Mouse (Mus musculus): ENCODE results near the gene Dapk1.

Dapk1 gene

DNA sequence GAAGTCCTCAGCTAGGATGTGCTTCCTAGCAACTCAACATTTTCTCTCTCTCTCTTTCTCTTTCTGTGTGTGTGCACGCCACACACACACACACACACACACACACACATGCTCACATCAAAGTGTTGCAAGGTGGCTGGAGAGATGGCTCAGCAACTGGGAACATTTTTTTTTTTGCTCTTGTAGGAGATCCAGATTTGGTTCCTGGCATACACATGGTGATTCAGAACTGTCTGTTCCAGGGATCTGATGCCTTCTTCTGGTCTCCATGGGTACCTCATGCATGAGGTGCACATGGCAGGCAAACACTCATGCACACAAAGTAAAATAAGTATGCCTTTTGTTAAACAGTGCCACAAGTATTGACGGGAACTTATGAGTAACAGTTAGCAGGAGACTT, 89.2 kb downstream of the Dapk1 start:
- DNase-seq (ENCODE audit: low read depth, low spot score), result no peak

DNA sequence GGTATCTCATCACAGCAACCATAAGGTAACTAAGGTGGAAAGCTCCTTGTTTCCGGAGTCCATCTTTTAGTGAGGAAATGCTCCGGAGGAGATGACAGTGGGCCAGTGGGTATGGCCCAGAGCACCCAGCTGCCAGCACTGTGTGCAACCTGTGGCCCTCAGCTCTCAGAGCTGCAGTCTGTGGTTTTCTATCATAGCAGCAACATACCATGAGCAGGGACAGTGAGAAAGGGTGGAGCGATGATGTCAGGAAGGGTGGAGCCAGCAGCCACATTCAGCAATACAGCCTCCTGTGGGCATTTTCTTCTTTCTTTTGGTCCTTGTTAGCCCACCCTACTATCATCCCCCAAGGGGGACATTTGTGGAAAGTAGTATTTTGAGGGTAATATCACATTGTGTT, 90.2 kb downstream of the Dapk1 start:
- DNase-seq (ENCODE audit: low read depth, low spot score), result no peak

DNA sequence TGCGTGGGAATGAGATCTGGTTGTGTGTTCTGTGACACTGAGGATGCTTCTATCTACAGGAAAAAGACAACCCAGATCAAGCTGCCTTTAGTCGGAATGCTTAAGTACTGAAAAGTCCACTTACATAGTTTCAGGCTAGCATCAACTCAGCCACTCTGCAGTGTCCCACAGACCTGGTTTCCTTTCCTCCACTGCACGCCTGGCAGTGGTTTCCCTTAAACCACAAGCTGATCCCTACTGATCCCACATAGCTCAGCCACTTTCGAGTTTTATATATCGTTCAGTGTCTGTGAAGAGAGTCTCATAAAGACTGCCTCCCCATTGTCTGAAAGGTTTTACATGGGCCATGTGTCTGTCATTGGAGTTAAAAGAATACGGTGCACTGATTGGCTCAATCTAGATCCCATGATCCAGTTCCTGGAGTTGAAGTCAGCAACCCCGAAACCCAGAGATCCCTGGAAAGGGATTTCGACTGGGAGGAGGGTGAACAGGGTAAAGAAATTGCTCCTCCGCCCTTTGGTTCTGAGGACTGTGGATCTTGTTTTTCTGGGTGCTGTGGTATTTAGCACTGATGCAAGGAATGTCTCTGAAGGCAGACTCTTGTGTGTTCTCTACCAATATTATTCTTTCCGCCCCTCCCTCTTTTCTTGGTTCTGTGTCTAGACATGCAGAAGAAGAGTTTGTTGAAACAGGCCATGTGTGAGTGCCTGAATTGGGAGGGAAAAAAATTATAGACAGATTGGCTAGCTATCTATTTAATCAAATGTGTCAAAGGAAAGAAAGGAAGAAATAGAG, 93.6 kb downstream of the Dapk1 start:
- DNase-seq (ENCODE audit: low read depth, low spot score), result no peak

DNA sequence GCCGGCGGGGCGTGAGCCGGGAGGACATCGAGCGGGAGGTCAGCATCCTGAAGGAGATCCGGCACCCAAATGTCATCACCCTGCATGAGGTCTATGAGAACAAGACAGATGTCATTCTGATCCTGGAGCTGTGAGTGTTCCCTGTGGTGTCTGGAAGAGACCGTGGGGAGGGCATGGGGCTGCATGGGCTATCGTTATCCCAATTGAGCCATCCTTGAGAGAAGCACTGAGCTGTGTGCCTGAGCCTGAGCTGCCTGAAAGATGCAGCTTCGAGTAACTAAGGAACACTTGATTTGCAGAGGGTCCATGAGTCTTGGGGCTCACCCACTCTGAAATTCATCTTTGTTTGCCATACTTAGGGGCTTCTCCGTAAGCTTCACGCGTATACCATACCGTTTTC, 94.6 kb downstream of the Dapk1 start:
- no peak for DNase-seq (ENCODE audit: low read depth, low spot score)

DNA sequence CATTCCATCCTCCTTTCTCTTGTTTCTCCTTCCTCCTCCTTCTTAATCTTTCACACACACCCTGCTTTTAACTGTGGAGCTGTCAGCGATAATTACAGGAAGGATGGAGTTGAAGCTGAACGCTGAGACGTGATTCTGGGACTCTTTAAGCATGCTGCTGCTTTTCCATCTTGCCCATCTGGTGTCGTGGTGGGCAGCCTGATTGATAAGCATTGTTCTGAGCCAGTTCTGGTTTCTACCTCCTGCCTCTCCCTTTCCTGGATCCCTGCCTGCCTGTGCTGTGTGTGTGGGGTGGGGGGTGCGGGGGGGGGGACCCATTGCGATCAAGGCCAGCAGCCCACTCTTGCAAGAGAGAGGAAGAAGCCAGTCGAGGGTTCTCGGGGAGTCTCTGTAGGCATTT, 95.0 kb downstream of the Dapk1 start:
- DNase-seq (ENCODE audit: low read depth, low spot score), result no peak

DNA sequence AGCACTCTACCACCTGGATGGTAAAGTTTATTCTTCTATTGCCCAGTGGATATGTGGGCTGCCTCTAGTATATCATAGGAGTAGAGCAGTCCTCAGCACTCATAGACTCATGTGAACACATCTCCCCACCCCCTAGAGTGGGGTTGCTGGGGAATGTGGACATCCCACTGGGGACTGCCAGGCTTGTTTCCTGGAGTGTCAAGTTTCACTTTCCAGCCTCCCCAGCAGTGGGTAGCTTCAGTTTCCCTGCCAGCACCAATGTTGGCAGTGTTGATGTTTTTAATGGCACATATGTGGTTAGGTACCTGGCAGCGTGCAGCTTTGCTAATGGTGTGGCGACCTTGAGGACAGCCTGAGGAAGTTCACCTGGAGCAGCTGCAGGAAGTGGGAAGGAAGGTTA, 96.3 kb downstream of the Dapk1 start:
- no peak for DNase-seq (ENCODE audit: low read depth, low spot score)

DNA sequence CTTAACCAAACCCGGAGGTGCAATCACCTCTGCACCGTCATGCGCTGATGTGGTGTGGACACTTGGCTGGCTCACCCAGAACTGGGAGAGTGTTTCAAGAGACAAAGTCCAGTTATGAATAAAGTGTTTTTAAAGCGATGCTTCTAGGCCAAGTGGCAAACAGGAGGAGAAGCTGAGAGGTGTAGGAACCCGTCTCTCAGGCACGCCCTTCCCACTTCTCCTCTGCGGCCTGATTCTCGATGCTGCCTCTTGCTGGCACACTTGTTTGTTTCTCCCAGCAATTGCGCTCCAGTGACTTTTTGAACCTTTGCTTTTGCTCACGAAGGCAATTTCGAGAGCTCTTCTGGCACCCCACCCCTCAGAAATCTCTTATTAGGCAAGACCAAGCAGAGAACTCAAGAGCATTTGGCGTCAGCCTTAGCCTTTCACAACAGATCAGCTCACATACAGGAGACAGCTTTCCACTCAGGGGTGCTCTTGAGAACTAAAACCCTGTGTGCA, 100.0 kb downstream of the Dapk1 start:
- peak; percentile 69 for DNase-seq (ENCODE audit: low read depth, low spot score)

DNA sequence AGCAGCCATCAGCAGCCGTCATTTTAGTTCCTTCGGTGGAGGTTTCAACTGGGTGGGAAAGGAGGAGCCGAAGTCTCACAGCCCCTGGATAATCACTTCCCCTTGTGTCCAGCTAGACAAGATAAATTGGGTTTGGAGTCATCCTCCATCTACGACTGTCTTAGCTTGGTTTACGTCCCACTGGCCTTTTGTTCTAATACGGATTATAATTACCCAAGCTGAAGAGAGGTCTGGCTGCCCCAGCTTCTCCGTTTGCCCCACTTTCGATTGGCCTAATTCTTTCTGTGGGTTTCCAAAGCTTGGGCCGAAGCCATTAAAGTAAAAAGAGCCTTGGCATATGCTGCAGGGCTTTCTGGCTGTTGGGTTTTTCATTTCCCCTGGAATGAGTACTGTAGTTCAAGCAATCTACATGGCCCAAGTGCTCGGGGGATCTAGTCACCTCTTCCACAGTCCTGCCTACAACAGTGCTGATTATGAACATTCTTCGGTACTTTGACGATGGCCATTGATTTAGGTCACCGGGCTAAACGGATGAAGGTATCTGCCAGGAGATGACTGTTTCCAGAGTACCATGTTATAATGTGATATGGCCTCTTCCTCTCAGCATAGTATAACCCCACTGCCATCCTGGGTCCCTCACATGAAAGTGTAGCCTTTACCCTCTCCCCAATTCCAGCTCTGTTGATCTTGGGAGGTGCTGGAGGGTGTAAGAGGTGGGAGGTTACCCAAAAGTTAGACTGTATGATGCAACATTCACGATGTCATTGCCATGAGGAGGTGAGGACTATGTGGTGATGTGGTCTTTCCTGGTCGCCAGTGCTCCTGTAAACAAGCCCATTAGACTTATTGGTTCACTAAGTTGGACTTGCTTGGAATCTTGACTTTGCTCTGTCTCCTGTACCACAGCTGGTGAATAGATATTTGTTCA, 106.1 kb downstream of the Dapk1 start:
- DNase-seq (ENCODE audit: low read depth, low spot score), result no peak

DNA sequence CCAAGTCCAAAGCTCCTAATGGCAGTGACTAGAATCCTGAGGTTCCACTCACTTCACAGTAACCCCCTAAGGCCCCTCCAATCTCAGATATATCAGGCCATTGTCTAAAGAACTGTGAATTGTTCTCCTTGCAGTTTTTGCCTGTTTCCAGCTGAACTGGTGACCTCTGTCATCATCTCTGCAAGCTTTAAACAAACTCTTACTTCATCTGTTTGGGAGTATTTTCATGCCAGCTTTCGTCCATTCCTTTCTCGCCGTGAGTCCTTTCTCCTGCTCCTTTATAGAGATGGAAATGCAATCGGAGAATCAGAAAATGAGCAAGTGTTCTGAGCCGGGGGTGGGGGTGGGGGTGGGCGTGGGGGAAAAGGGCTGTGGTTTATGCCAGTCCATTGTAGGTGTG, 107.4 kb downstream of the Dapk1 start:
- DNase-seq (ENCODE audit: low read depth, low spot score), result no peak

DNA sequence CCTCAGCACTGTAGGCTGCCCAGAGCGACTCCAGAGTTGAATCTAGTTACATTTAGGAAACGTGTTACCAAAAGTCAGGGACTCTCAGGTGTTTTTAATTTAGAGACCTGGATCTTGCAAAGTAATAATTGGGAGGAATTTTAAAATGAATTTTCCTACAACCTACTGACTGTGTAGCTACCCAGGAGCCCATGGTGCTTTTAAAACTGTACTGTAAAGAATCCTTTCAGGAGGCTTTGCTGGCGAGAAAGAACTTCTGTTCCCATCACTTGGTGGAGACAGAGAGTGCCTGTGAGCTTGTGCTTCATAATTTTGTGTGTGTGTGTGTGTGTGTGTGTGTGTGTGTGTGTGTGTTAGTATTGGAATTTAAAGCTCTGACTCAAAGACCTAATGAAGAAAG, 109.2 kb downstream of the Dapk1 start:
- DNase-seq (ENCODE audit: low read depth, low spot score), result no peak

DNA sequence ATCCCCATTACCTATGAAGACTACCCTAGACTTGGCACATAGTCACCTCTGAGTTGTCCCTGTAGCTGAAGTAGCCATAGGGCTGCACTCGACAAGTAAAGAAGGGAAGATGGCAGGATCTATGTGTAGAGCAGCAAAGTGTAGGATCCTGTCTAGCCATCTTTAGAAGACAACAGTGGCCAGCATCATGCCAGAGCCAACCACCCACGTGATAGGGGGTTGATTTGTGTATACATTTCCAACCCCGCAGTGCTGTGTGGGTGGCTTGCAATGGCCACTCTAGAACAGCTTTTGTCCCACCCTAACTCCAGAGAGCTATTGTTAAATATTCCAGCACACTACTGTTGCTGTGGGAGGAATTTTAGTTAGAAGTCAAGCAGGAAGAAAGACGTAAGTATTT, 111.8 kb downstream of the Dapk1 start:
- DNase-seq (ENCODE audit: low read depth, low spot score), result no peak

DNA sequence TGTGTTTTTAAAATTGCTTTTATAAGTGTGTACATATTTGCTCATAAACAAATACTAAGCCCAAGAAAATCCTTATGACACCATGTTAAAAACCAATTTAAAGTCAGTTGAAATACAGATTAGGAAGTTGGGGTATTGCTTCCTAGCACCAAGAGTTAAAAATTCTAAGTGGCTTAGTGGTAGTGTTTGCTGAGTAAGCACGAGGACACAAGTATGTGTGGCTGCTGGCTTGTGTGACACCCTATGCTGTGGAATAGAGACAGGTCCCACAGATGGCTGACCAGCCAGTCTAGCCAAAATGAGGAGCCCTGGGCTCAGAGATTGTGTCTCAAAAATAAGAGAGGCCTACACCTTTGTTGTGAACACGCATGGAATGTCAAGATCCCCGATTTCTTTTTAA, 114.4 kb downstream of the Dapk1 start:
- no peak for DNase-seq (ENCODE audit: low read depth, low spot score)

DNA sequence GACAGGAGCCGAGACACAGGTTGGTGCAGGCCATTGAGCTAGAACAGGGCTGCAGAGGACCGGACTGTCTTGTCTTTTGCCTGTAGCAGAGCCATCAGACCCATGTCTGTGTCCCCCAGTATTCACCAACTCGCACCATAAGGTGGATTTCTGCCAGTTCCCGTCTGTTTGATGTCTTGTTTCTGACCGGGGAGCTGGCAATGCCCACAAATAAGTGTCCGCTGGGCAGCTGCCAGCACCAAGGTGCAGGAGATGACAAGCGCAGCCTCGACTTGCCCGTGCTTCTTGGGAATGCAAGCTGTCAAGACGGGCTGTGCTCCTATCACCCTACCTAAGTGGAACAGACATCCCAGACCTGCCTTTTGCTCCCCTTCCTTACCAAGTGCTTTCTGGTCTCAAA, 115.7 kb downstream of the Dapk1 start:
- no peak for DNase-seq (ENCODE audit: low read depth, low spot score)

DNA sequence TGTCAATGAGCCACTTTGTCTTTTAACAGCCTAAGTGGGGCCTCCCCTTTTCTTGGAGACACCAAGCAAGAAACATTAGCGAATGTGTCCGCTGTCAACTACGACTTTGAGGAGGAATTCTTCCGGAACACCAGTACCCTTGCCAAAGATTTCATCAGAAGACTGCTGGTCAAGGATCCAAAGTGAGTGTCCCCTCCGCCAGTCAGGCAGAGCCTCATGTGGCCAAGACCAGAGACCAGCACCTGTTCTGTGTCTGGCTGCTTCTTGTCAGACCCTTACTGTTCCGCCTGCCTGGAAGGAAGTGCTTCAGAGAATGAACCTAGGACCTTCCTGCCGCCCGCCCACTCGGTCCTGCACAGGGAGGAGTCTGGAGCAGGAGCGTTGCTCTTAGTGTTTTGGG, 117.8 kb downstream of the Dapk1 start:
- no peak for DNase-seq (ENCODE audit: low read depth, low spot score)

DNA sequence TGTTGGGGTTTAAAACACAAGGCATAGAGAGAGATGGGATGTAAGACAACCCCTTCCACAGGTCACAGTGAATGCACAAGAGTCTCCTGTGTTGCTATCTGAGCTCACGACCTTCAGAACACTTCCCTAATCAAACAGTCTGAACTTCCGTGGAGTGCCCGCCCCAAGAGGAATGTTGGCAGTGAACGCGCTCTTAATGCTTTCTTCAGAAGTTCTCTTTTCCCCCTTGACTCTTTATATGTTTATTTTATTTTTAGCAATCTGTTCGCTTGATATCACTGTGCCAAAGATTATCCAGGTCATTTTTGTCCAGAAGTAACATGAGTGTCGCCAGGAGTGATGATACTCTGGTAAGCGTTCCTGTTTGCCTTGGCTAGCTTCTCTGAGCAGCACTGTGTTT, 121.0 kb downstream of the Dapk1 start:
- DNase-seq (ENCODE audit: low read depth, low spot score), result no peak

DNA sequence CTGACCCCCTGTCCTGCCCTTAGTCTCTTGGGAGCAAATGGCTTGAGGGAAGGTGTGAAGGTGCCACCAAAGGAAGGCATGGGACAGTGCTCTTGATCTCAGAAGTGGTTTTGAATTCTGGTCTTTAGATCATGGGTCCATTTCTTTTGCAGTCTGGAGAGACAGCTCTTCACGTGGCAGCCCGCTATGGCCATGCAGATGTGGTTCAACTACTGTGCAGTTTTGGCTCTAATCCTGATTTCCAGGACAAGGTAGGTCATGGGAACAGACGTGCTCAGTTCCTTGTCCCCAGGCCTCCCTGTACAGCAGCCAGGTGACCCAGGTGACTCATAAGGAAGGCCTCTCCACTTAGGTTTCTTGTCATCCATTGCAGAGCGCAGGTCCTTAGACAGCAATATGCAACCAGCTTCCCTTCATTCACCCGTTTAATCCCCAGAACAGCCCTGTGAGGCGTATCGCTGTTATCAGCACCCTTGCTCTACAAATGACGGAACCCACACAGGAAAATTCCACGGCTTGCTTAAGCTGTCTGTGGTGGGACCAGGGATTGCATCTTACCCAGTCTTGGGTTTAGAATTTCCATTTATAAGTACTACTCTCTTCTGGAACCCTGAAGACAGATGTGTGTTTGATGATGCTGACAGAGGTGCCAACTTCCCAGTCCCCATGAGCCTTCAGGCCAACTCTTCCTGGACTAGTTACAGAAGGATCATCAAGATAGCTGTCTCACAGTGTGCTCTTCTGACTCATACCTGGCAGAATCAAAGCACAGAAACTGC, 126.7 kb downstream of the Dapk1 start:
- DNase-seq (ENCODE audit: low read depth, low spot score), result no peak

DNA sequence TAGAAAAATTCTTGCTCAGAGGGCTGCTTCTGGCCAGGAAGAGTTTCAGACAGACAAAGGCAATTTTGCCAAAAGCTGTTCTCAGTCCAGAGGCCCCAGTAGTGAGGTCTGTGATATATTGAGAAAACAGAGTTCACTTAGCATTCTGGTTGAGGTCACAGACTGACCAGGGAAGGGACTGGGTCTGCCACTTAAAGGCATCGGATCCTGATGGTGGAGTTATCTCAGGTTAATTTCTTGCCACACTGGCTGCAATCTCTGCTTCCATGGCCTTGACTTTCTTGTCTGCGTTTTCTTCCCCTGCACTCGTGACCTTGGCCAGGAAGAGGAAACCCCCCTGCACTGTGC, 127.3 kb downstream of the Dapk1 start:
- DNase-seq (ENCODE audit: low read depth, low spot score), result peak; percentile 46

DNA sequence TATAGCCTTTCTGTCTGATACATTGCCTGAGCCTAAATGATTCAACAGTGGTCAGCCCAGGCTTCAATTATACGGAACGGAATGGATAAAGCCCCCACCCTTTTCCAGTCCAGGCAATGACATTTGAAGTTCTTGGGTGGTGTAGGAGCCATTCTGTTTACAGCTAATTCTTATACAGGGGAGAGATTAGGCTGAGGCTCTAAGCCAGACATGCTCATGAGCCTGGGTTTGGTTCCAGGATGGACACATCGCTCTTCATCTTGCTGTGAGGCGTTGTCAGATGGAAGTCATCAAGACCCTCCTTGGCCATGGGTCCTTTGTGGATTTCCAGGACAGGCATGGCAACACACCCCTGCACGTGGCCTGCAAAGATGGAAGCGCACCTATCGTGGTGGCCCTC, 128.8 kb downstream of the Dapk1 start:
- no peak for DNase-seq (ENCODE audit: low read depth, low spot score)

DNA sequence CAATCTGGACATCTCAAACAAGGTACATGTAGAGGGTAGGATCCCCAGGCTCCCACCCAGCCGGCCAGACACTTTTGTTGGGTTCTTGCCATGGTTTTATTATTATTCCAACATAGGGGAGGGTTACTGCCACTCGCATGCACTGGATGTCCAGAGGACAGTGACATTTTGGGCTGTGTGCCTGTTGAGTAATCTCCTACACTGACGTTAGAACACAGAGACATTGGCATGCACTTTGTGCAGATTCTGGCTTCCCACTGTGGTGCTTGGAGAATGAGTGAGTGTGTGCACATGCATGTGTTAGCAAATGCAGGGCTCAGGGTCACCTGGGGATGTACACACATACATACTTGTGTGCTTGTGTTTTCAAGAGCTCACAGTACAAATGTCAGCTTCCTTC, 129.3 kb downstream of the Dapk1 start:
- DNase-seq (ENCODE audit: low read depth, low spot score), result no peak

DNA sequence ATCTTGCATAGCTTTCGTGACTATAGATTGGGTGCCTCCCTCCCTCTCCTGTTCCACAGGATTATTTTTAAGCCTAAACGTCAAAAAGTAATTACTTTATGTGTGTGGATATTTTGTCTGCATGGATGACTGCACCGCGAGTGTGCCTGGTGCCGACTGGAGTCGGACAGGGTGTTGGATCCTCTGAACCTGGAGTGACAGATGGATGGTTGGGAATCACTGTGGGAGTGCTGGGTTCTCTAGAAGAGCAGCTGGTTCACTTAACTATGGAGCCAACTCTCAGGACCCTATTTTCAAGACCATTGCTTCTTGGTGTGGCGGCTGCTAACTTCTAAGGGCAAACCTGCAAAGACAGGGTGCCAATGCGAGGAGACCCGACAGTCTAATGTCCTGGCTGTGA, 133.6 kb downstream of the Dapk1 start:
- no peak for DNase-seq (ENCODE audit: low read depth, low spot score)

DNA sequence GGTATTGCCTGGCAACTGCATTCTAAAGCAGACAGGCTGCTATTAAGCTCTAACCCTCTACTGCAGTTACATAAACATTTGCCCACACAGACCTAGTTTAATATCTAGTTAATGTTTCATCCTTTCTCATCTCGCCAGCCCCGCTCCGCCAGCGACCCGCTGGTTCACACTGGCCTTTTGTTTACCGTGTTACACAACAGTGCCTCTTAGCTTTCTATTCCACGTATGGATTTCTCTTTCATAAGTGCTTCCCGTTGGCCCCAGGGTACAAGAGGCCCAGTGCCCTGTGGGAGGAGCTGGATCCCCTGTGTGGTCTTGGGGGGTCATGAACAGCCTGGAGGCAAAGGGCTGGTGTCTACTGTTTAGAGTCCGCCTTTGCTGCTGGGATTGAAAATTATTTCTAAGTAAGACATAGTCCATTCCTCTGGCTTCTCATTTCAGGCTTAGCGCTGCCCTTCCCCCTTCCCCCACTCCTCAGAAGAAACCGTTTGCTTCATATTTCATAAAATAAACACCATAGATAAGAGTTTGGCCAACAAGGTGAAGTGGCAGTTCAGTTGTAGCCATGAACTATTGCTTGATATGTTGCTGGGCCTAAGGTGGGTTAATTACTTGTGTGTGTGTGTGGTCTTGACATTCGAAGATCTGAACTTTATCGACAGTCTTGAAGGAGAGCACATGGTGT, 134.8 kb downstream of the Dapk1 start:
- no peak for DNase-seq (ENCODE audit: low read depth, low spot score)
